Mouse (Mus musculus) neural tube, embryonic 12.5 days (tissue): Measurements from ENCODE around the gene Lmod3. TPM values are rescaled to one million over a fixed set of nuclear protein-coding genes. Genes with fewer than 3 reads are reported as not detected.

ENCODE experiments used
- ATAC-seq: fragments of 200-750 bp; cut with Nextera tagmentation; 2 replicates; pipeline ENCODE4 v1.8.0; 2017; ENCODE audit warnings: low read depth, mild to moderate bottlenecking, moderate TSS enrichment, moderate library complexity; ENCODE audit not compliant: low FRiP score
- H3K27ac ChIP-seq: fragments of 300-500 bp; sonication (generic); 2 replicates; pipeline ENCODE4 v1.5.1; 2016
- H3K27me3 ChIP-seq: fragments of 300-500 bp; sonication (generic); replicated peaks from 2 replicates; pipeline ENCODE4 v1.6.1; 2016; ENCODE audit warnings: mild to moderate bottlenecking
- H3K36me3 ChIP-seq: fragments of 300-500 bp; sonication (generic); 2 replicates; pipeline ENCODE4 v1.6.1; 2016; ENCODE audit warnings: mild to moderate bottlenecking
- H3K4me1 ChIP-seq: fragments of 300-500 bp; sonication (generic); 2 replicates; pipeline ENCODE4 v1.6.1; 2016
- H3K4me2 ChIP-seq: fragments of 300-500 bp; sonication (generic); replicated peaks from 2 replicates; pipeline ENCODE4 v1.6.1; 2016; ENCODE audit warnings: mild to moderate bottlenecking
- H3K4me3 ChIP-seq: fragments of 300-500 bp; sonication (generic); 2 replicates; pipeline ENCODE4 v1.5.1; 2016
- H3K9ac ChIP-seq: fragments of 300-500 bp; sonication (generic); 2 replicates; pipeline ENCODE4 v1.6.1; 2016; ENCODE audit warnings: mild to moderate bottlenecking
- H3K9me3 ChIP-seq: fragments of 300-500 bp; sonication (generic); 2 replicates; pipeline ENCODE4 v1.6.1; 2016; ENCODE audit warnings: mild to moderate bottlenecking
- WGBS: fragments of 180-500 bp; shearing (Covaris S2); methylation state at CpG from one replicate; pipeline ENCODE4 v1.1.7; 2016; 5-methylcytosine and 5-hydroxymethylcytosine counted together
- polyA plus RNA-seq: library from polyadenylated mRNA; unstranded; fragments of >200 nt; fragmentation: Nextera tagmentation; extraction: Ambion mirVana; gene quantifications from 2 replicates; pipeline ENCODE4 v1.2.1, GENCODE M21; 2016

Lmod3 gene
- polyA plus RNA-seq, 1 experiment from 2014 or later, result 1.8 TPM

DNA sequence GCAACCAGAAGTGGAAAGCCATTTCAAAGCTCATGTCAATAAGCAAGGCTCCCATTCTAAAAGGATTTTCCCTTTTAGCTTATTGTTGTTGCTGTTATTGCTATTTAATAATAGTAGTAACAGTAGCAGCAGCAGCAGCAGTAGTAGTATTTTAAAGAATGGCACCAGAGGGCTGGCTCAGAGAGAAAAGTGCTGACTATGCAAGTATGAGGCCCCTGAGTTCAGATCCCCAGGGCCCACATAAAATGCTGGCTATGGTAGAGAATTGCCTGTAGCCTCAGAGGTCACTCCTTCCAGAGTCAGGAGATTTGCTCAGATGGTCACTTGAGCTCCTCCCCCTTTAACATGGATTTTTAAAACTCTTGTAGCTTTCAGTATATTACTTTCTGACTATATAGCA lies 7.4 kb downstream of the Lmod3 start:
- Histone ChIP-seq H3K27me3 (no peaks in the 10 kb centered on the region), H3K4me3 (no peak overlapping the region), H3K4me1 (no peaks in the 10 kb centered on the region), H3K9ac (no peak overlapping the region), H3K4me2 (no peak overlapping the region), H3K9me3 (no peaks in the 10 kb centered on the region), H3K36me3 (no peaks in the 10 kb centered on the region), H3K27ac (no peak overlapping the region)
- no peak for ATAC-seq

GRCm38 (mm10) chr6:97242522-97242921 lies 10.0 kb downstream of the Lmod3 start:
- Histone ChIP-seq H3K36me3 (no peaks in the 10 kb centered on the region), H3K27ac (no peak overlapping the region), H3K9me3 (peaks cover 5% of the 10 kb centered on the region; the same call in 1 of the 2 replicates)

DNA sequence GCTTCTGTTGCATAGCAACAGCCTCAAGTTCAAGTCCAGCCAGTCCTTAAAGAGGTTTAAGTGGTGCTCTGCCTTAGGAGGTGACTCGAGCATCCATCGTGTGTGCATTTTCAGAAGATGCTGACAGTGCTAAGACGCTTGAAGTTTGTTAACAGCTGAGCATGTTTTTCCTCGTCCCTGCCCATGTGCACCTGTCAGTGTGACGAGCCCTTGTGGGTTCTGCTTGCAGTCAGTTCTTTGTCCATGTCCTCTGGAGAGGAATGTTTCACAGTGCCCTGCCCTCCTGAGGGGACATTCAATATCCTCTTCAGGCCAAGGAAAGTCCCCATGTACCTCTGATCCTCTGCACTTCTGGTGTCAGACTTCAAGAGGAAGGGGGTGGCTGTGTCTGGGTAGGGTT lies 12.5 kb downstream of the Lmod3 start:
- Histone ChIP-seq H3K9me3 (peaks cover 5% of the 10 kb centered on the region; the same call in 1 of the 2 replicates), H3K4me2 (no peak overlapping the region), H3K27me3 (no peaks in the 10 kb centered on the region), H3K4me1 (no peaks in the 10 kb centered on the region), H3K36me3 (no peaks in the 10 kb centered on the region), H3K4me3 (no peak overlapping the region), H3K9ac (no peak overlapping the region), H3K27ac (no peak overlapping the region)
- ATAC-seq, result no peak
- 92% methylated on average over 5 of the region's 5 CpGs for whole genome bisulfite sequencing

More at GRCm38 (mm10) chr6:97242522-97242921, 10.0 kb downstream of the Lmod3 start:
- ATAC-seq, result no peak
- H3K9ac ChIP-seq, result no peak overlapping the region
- H3K4me2 ChIP-seq, result no peak overlapping the region
- WGBS, result 90% methylated on average over 4 of the region's 4 CpGs
- H3K4me1 ChIP-seq, result no peaks in the 10 kb centered on the region
- H3K27me3 ChIP-seq, result no peaks in the 10 kb centered on the region
- H3K4me3 ChIP-seq, result no peak overlapping the region

- Histone ChIP-seq H3K4me1 (peaks cover 5% of the 10 kb centered on the region; the same call in 1 of the 2 replicates), H3K36me3 (no peaks in the 10 kb centered on the region), H3K27ac (no peak overlapping the region), H3K27me3 (no peaks in the 10 kb centered on the region), H3K9ac (no peak overlapping the region), H3K4me2 (no peak overlapping the region), H3K9me3 (peaks cover 5% of the 10 kb centered on the region; the same call in 1 of the 2 replicates), H3K4me3 (no peak overlapping the region)
- ATAC-seq, result no peak
- WGBS, result 92% methylated on average over 6 of the region's 6 CpGs
Observed at GRCm38 (mm10) chr6:97239360-97239759, 13.2 kb downstream of the Lmod3 start.

DNA sequence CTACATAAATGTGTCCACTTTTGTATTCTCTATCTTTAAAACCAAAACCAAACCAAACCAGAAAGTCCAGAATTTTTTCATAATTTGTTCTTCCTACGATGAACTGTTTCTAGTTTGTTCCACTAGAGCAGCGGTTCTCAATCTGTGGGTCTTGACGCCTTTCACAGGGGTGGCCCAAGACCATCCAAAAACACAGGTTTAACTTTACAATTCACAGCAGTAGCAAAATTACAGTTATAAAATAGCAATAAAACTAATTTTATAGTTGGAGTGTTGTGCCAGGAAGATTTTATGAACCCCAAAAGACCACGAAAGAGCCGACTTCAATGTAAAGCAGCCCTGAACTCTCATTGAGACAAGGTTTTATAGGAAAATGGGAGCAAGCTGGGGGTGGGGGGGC lies 16.5 kb downstream of the Lmod3 start:
- no peak overlapping the region for H3K27ac ChIP-seq
- no peak overlapping the region for H3K9ac ChIP-seq
- H3K4me1 ChIP-seq, result peaks cover 7% of the 10 kb centered on the region; the same call in 1 of the 2 replicates
- 94% methylated on average over 5 of the region's 5 CpGs for WGBS
- peaks cover 5% of the 10 kb centered on the region; the same call in 1 of the 2 replicates for H3K9me3 ChIP-seq
- no peak overlapping the region for H3K4me3 ChIP-seq
- H3K36me3 ChIP-seq, result peaks cover 10% of the 10 kb centered on the region
- ATAC-seq, result no peak
- H3K27me3 ChIP-seq, result no peaks in the 10 kb centered on the region
- H3K4me2 ChIP-seq, result no peak overlapping the region

- WGBS, result 68% methylated on average over 7 of the region's 7 CpGs
- Histone ChIP-seq H3K36me3 (peaks cover 18% of the 10 kb centered on the region), H3K4me3 (no peak overlapping the region), H3K27ac (no peak overlapping the region), H3K4me1 (peaks cover 7% of the 10 kb centered on the region; the same call in 1 of the 2 replicates), H3K27me3 (no peaks in the 10 kb centered on the region), H3K9ac (no peak overlapping the region), H3K4me2 (no peak overlapping the region), H3K9me3 (peaks cover 5% of the 10 kb centered on the region; the same call in 1 of the 2 replicates)
- no peak for ATAC-seq
Observed at GRCm38 (mm10) chr6:97234911-97235668, 17.5 kb downstream of the Lmod3 start.

GRCm38 (mm10) chr6:97227067-97227847 lies 25.3 kb downstream of the Lmod3 start:
- no peak overlapping the region for H3K4me3 ChIP-seq
- H3K36me3 ChIP-seq, result peaks cover 18% of the 10 kb centered on the region
- H3K9me3 ChIP-seq, result no peaks in the 10 kb centered on the region
- H3K27ac ChIP-seq, result no peak overlapping the region
- no peak overlapping the region for H3K9ac ChIP-seq
- H3K27me3 ChIP-seq, result no peaks in the 10 kb centered on the region
- ATAC-seq, result no peak
- no peak overlapping the region for H3K4me2 ChIP-seq
- H3K4me1 ChIP-seq, result peaks cover 8% of the 10 kb centered on the region
- 95% methylated on average over 9 of the region's 9 CpGs for WGBS

DNA sequence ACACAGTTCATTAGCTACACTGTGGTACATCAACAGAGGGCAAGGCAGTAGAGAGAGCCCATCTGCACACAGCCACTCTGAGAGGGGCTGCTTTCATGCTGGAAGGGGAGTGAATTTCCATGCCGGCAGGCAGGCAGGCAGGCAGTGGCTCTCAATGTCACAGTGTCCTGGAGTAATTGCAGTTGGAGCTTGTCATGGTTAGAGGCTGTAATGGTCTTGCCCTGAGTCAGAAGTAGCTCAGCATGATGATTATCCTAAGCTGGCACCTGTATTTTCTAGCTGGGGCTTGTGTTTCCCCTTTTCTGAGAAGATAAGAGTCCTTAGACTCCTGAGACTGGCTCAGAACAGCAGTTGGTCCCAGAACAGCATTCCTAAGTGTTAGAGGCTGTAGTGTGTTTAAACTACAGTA lies 26.5 kb downstream of the Lmod3 start:
- no peak for ATAC-seq
- peaks cover 12% of the 10 kb centered on the region for H3K4me1 ChIP-seq
- WGBS, result 17% methylated on average over 1 of the region's 1 CpGs

GRCm38 (mm10) chr6:97224505-97224904 lies 28.1 kb downstream of the Lmod3 start:
- WGBS, result 96% methylated on average over 8 of the region's 8 CpGs
- Histone ChIP-seq H3K27ac (no peak overlapping the region), H3K27me3 (no peaks in the 10 kb centered on the region), H3K9me3 (no peaks in the 10 kb centered on the region), H3K4me2 (no peak overlapping the region), H3K9ac (no peak overlapping the region), H3K36me3 (peaks cover under 1% of the 10 kb centered on the region; the same call in 1 of the 2 replicates), H3K4me1 (peaks cover 12% of the 10 kb centered on the region), H3K4me3 (no peak overlapping the region)
- ATAC-seq, result no peak

More for the DNA sequence above, 26.5 kb downstream of the Lmod3 start:
- Histone ChIP-seq H3K9me3 (no peaks in the 10 kb centered on the region), H3K27me3 (no peaks in the 10 kb centered on the region), H3K27ac (no peak overlapping the region), H3K4me2 (no peak overlapping the region), H3K36me3 (peaks cover 12% of the 10 kb centered on the region), H3K4me3 (no peak overlapping the region), H3K9ac (no peak overlapping the region)

GRCm38 (mm10) chr6:97223566-97223965 lies 29.0 kb downstream of the Lmod3 start:
- Histone ChIP-seq H3K27ac (no peak overlapping the region), H3K4me3 (no peak overlapping the region), H3K4me2 (no peak overlapping the region), H3K9ac (no peak overlapping the region), H3K9me3 (no peaks in the 10 kb centered on the region), H3K36me3 (no peaks in the 10 kb centered on the region; the same call in 1 of the 2 replicates), H3K27me3 (no peaks in the 10 kb centered on the region), H3K4me1 (peaks cover 12% of the 10 kb centered on the region)
- no peak for ATAC-seq
- 73% methylated on average over 4 of the region's 4 CpGs for WGBS

- peaks cover 12% of the 10 kb centered on the region for H3K4me1 ChIP-seq
- no peak overlapping the region for H3K9ac ChIP-seq
- H3K9me3 ChIP-seq, result no peaks in the 10 kb centered on the region
- no peak overlapping the region for H3K4me3 ChIP-seq
- ATAC-seq, result no peak
- no peak overlapping the region for H3K4me2 ChIP-seq
- WGBS, result 82% methylated on average over 5 of the region's 5 CpGs
- H3K36me3 ChIP-seq, result no peaks in the 10 kb centered on the region; the same call in 1 of the 2 replicates
- H3K27ac ChIP-seq, result no peak overlapping the region
- no peaks in the 10 kb centered on the region for H3K27me3 ChIP-seq
Observed at GRCm38 (mm10) chr6:97222931-97223467, 29.6 kb downstream of the Lmod3 start.

- H3K4me3 ChIP-seq, result no peak overlapping the region
- no peaks in the 10 kb centered on the region for H3K9me3 ChIP-seq
- 59% methylated on average over 6 of the region's 6 CpGs for WGBS
- H3K27ac ChIP-seq, result no peak overlapping the region
- peaks cover 12% of the 10 kb centered on the region for H3K4me1 ChIP-seq
- no peaks in the 10 kb centered on the region for H3K27me3 ChIP-seq
- ATAC-seq, result no peak
- H3K4me2 ChIP-seq, result no peak overlapping the region
- H3K9ac ChIP-seq, result no peak overlapping the region
- H3K36me3 ChIP-seq, result no peaks in the 10 kb centered on the region; the same call in 1 of the 2 replicates
Observed at GRCm38 (mm10) chr6:97222321-97222720, 30.2 kb downstream of the Lmod3 start.
